Mouse (Mus musculus): ENCODE data around the gene Mroh2b.

Mroh2b gene

DNA sequence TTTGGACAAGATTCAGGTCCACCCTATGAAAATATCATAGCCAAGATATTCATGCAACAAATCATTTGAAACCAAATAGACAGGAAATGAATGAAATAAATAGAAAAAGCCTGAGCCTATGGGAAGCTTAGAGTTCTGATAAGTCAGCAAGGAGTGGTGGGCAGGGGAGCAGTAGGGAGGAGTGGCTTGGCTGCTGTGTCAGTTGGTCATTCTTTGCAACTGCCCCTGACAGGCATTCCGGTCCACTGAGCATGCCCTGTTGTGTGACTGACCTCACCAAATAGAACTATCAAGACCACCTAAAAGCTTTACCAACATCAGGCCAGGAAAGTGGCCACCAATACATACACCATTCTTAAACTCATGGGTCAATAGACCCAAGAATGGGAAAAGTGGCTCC lies at the start of gene Mroh2b:
TSS of gene Mroh2b (plus strand) at position 301 of the 400 bp plus-strand sequence.
- DNase-seq (ENCODE audit: low spot score in 2 of 2) = no peak

DNA sequence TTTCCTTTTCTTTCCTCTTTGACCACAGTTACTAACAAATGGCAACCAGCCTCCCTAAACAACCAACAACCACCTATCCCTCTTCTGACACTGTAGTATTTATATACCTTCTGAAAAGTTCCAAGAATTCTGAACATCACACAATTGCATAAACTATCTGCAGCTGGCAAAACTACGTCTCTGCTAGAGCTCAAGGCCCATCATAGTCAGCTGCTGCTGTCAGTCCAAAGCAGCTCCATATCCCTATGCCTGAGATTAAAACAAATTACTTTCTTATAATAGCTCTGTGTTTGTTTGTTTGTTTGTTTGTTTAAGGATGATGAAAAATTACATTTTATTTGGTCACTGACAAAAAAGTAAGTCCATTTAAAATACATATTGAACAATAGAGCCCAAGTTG lies 48.5 kb upstream of the Mroh2b start:
- DNase-seq (ENCODE audit: low spot score in 2 of 2) = no peak

DNA sequence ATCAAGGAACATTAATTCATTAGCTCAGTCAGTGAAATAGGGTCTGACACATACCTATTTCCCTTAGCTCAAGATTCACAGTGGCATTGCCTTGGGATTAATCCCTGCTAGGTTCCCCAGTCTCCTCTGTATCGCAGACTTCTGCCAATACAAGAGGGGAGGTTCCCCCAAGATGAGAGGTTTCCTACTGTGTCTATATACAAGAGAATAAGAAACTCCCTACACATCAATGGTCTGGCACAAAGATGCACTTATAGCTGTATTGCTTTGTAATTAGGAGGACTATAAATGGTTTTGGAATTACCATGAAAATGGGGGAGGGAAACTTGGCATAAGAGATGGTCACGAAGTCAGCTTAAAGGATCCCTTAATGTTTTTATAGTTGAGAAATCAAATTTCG lies 3.6 kb upstream of the Mroh2b start:
- no peak for DNase-seq (ENCODE audit: low spot score in 2 of 2)

DNA sequence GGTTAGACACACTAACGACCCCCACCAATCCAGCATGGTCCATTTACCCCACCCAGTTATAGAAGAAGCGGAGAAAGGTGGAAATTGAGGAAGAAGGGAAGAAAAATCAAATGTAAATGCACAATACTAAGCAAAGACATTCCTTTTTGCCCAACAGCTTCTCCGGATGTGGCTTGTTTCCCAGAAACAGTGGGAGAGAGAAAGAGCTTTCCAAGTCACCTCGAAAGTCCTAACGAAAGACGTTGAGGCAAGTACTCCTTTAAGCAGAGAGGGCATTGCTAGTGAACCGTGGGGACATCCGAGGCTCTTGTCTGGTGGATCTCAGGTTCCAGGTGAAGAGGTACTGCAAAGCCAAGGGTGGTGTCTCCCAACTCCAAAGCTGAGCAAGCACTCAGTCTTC lies 36.2 kb downstream of the Mroh2b start:
- no peak for DNase-seq (ENCODE audit: low spot score in 2 of 2)

DNA sequence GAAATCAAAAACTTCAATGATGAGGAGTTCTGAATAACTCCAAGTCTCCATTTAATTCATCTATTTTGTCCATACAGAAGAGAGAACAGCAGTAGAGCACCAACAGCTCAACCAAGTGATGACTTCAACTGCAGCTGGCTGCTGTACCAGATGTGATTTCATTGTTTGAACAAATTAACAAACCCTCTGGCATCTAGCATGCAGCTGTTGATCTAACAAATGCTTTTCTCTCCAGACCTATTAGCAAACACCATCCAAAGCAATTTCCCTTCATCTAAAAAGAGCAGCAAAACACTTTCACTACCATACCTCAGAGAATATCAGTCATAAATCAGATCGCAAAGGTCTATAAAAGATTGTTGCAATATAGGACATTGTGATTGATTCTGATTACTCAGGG lies 74.8 kb downstream of the Mroh2b start:
- DNase-seq (ENCODE audit: low spot score in 2 of 2) = no peak

DNA sequence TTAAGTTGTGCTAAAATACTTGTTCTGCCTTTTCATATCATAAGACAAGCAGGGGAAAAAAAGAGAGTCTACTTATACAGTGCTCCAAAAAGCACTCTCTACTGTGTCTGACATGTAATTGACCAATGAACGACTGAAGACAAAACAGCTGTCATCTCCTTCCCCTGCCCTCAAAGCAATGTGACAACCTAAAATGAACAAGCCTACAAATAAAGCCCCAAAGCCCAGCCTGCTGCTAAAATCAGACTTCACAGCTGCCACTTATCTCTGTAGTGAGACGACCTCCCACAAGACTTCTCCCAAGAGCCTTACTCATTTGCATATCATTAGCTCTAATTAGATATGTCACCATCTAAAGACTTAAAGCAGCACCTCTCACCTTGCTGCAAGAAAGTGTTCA lies 104.4 kb downstream of the Mroh2b start:
- DNase-seq (ENCODE audit: low spot score in 2 of 2) = no peak

DNA sequence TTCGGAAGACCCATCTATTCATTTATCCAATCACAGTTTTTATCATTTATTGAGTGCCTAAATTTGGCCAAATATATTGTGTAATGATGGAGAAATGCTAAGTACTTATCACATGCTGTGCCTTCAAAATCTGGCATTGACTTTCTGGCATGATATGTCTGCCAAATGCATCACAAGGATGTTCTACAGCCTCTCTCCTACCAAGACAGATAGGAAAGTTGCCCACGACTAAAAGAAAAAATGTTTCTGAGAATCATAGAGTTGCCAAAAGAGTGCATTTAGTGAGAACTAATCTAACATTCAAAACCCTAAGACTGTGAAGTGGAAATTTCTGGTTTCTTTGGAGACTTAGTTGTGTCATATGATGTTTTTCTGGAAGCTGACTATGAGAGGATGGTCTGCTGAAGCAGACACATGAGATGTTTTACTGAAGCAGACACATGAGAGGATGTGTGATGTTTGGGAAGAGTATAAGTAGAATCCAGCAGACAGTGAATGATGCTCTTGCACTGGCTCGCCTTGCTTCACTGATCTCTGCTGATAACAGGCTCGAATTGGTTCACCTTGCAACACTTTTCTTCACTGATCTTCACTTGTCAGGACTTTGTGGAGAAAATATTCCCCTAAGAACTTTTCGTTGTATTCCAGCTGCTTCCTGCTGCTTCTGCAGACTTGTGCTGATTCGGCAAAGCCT lies 105.1 kb downstream of the Mroh2b start:
- no peak for DNase-seq (ENCODE audit: low spot score in 2 of 2)

DNA sequence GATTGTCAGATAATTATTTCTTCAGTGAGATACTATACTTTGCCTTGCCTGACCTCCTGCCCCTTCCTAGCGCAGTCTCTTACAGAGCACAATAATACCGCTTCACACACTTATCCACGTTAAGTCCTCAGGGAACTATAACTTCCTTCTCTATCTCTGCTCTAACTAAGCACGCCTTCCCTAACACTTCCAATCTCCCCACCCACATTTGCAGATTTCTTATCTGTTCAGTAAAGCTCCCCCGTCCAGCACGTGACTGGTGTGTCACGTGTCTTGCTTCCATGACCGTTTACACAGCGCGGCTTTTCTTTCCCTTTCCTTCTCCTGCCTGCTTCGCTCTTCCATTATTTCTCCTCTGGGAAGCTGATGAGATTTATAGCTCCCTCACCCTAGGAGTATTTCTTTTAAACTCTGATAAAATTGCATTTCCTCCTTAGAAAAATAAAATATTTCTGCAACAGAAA lies 111.1 kb downstream of the Mroh2b start:
- no peak for DNase-seq (ENCODE audit: low spot score in 2 of 2)

Data from right cerebral cortex, adult 2 months (tissue).